Mouse (Mus musculus): Measurements from ENCODE around the gene Gjb5.

GRCm38 (mm10) chr4:127323651-127324050 is 34.3 kb downstream of the Gjb5 start:
- TF ChIP-seq CTCF (IDR thresholded peaks at IDR 0.05; ENCODE audit: control insufficient read depth, insufficient read depth, insufficient replicate concordance, low read depth, low read length), result no peak
- no peak for TF ChIP-seq POLR2A (IDR thresholded peaks at IDR 0.05; ENCODE audit: control insufficient read depth, low read depth, low read length)

All from testis, adult 2 months (tissue).